Mouse (Mus musculus) erythroblast, adult 5-6 weeks (primary cell): ENCODE results near the gene Cstf2t. TPM values are rescaled to one million over a fixed set of nuclear protein-coding genes. Genes with fewer than 3 reads are reported as not detected.

Experiments
- ATAC-seq: replicated peaks from 2 replicates; pipeline ENCODE4 v1.8.0; 2016; ENCODE audit warnings: moderate number of reproducible peaks, mild to moderate bottlenecking, moderate TSS enrichment, inconsistent platforms; ENCODE audit not compliant: poor library complexity, low FRiP score, severe bottlenecking
- total RNA-seq, 2 experiments: library from RNA; stranded (forward) in 1 of 2; stranded (reverse) in 1 of 2; fragments of 150-400 nt in 1 of 2; fragments of 200-764, 138-1000 nt in 1 of 2; gene quantifications; 2 replicates each; pipeline versions ENCODE4 v1.2.3 to v1.2.4; 2015 to 2017; ENCODE audit warnings: low replicate concordance in 2 of 2

The Cstf2t gene
- total RNA-seq, 2 experiments from 2014 or later: 5.6 to 8.4 TPM

DNA sequence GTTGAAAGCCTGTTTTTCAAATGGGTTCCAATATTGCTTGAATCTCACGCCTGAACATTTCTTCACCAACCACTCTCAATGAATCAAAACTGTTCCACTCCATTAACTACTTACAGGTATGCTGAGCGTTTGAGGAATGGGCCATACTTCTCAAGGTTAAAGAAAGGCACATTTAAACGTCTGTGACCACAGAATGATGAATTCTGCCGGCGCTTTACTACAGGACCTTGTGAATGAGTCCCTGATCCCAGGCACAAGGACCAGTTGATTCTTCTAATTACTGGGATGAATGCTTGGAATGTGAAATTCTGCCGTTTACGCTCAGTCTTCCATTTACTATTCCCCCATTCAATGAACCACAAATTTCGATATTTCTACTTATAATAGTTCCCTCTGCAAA is 50.0 kb downstream of the Cstf2t start:
- no peak for ATAC-seq

DNA sequence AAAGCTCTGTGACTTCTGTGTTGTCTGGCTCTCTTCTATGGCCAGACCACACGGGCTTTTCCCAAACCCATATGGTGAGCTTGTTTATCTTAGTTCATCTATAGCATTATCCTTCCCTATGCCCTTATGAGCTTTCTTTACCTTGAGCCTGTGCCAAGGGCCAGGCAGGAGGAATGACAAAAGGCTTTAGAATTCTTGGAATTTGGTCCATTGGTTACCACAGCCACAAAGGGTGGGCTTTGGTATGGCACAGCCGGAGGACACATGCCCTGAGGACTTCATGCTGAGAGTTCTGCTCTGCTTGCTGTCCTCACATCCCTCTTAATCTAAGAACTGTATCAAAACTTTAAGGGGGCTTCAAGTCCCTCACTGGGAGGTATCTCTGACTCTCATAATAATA is 53.7 kb downstream of the Cstf2t start:
- no peak for ATAC-seq
